Mouse (Mus musculus): ENCODE data around the gene Cmbl. TPM values are rescaled to one million over a fixed set of nuclear protein-coding genes. Genes with fewer than 3 reads are reported as not detected.

The Cmbl gene
- polyA plus RNA-seq, 1 experiment from 2014 or later, result 2.7 TPM

- Histone ChIP-seq H3K9me3 (replicated peaks) (no peaks in the 10 kb centered on the region), H3K9ac (no peak overlapping the region), H3K27ac (no peak overlapping the region), H3K27me3 (no peaks in the 10 kb centered on the region), H3K4me2 (replicated peaks) (no peak overlapping the region), H3K36me3 (peaks cover 64% of the 10 kb centered on the region), H3K4me1 (no peaks in the 10 kb centered on the region), H3K4me3 (no peak overlapping the region)
- WGBS, result 93% methylated on average over 5 of the region's 5 CpGs
- no peak for ATAC-seq (ENCODE audit: low FRiP score)
Measured at GRCm38 (mm10) chr15:31590176-31590575, 25.0 kb downstream of the Cmbl start.

DNA sequence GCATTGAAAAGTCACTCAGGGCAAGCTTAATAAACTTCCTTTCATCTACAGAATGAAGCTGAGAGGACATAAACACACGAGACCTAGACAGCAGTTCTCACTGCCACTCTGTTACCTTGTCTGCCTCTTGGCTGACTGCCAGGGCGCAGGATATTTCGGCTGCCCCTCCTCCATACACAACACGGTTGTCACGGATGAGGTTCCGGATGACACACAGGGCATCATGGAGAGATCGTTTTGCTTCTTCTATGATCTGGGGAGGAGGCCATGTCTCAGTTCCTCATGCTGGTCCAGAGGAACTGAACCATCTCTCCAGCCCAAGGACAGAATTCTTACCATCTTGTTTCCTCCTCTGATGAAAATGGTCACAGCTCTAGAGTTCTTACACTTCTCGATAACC, 27.3 kb downstream of the Cmbl start:
- no peak overlapping the region for H3K4me3 ChIP-seq
- H3K27me3 ChIP-seq, result no peaks in the 10 kb centered on the region
- H3K9ac ChIP-seq, result no peak overlapping the region
- H3K27ac ChIP-seq, result no peak overlapping the region
- no peaks in the 10 kb centered on the region for H3K9me3 ChIP-seq (replicated peaks)
- 92% methylated on average over 8 of the region's 8 CpGs for WGBS
- no peak for ATAC-seq (ENCODE audit: low FRiP score)
- no peak overlapping the region for H3K4me2 ChIP-seq (replicated peaks)
- H3K36me3 ChIP-seq, result peaks cover 83% of the 10 kb centered on the region
- no peaks in the 10 kb centered on the region for H3K4me1 ChIP-seq

DNA sequence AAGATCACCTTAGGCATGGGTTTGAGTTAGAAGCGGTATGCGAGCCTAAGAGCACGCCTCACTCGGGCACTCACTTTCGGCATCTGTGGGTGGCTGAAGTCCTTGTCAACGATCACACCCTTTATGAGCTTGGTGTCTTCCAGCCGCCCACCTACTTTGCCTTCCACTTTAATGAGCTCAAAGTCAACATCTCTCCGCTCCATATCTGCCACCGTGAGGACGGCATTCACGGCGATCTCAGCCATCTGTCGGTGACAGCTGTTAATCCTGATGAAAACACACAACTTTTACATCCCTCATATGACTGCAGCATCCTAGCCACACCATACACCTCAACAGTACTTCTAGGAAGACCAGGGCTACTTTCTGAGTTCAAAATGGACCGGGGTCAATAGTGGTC, 29.1 kb downstream of the Cmbl start:
- Histone ChIP-seq H3K9ac (no peak overlapping the region), H3K36me3 (peaks cover 82% of the 10 kb centered on the region), H3K4me1 (peaks cover 4% of the 10 kb centered on the region), H3K4me2 (replicated peaks) (no peak overlapping the region), H3K27ac (no peak overlapping the region), H3K4me3 (no peak overlapping the region), H3K9me3 (replicated peaks) (no peaks in the 10 kb centered on the region), H3K27me3 (no peaks in the 10 kb centered on the region)
- WGBS, result 89% methylated on average over 14 of the region's 14 CpGs
- no peak for ATAC-seq (ENCODE audit: low FRiP score)

- 95% methylated on average over 7 of the region's 7 CpGs for WGBS
- Histone ChIP-seq H3K4me2 (replicated peaks) (no peak overlapping the region), H3K27me3 (no peaks in the 10 kb centered on the region)
Measured at GRCm38 (mm10) chr15:31595651-31596050, 30.5 kb downstream of the Cmbl start.

DNA sequence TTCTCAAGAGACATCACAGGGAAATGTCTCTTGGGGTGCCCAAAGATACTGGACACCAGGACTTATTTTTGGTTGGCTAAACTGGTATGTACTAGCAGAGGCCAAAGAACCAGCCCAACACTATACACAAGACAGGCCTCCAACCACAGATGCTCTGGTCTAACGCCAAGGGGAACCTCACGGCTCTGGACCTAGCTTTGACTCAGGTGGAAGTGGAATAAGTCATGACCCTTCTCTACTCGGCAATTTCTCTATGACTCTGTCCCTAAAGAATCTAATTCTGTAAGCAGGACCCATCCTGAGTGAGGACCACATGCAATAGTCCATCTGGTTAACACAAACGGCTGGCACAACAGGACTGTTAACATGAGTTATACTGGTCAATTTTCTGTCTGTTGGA, 34.6 kb downstream of the Cmbl start:
- Histone ChIP-seq H3K9ac (no peak overlapping the region), H3K27ac (no peak overlapping the region), H3K36me3 (peaks cover 27% of the 10 kb centered on the region), H3K4me3 (peak overlapping the region; percentile 89; the same call in 1 of the 2 replicates), H3K4me2 (replicated peaks) (peak overlapping the region; percentile 93), H3K27me3 (no peaks in the 10 kb centered on the region), H3K9me3 (replicated peaks) (no peaks in the 10 kb centered on the region), H3K4me1 (peaks cover 26% of the 10 kb centered on the region)
- 76% methylated on average over 4 of the region's 4 CpGs for WGBS
- ATAC-seq (ENCODE audit: low FRiP score), result no peak

More at GRCm38 (mm10) chr15:31595651-31596050, 30.5 kb downstream of the Cmbl start:
- no peaks in the 10 kb centered on the region for H3K9me3 ChIP-seq (replicated peaks)
- H3K9ac ChIP-seq, result no peak overlapping the region
- peaks cover 18% of the 10 kb centered on the region for H3K4me1 ChIP-seq
- H3K27ac ChIP-seq, result no peak overlapping the region
- H3K36me3 ChIP-seq, result peaks cover 69% of the 10 kb centered on the region
- no peak for ATAC-seq (ENCODE audit: low FRiP score)
- H3K4me3 ChIP-seq, result no peak overlapping the region

GRCm38 (mm10) chr15:31601279-31601645, 36.1 kb downstream of the Cmbl start:
- Histone ChIP-seq H3K36me3 (peaks cover 12% of the 10 kb centered on the region; the same call in 1 of the 2 replicates), H3K4me2 (replicated peaks) (peak overlapping the region; percentile 93), H3K9ac (peak overlapping the region; percentile 93), H3K27me3 (no peaks in the 10 kb centered on the region), H3K27ac (peak overlapping the region; percentile 88), H3K4me1 (peaks cover 26% of the 10 kb centered on the region), H3K9me3 (replicated peaks) (no peaks in the 10 kb centered on the region), H3K4me3 (peak overlapping the region; percentile 89)
- whole genome bisulfite sequencing, result under 1% methylated on average over 33 of the region's 33 CpGs
- ATAC-seq (ENCODE audit: low FRiP score), result peak; percentile 77

- Histone ChIP-seq H3K36me3 (peaks cover 10% of the 10 kb centered on the region; the same call in 1 of the 2 replicates), H3K9ac (peak within 1 kb of the TSS; percentile 93), H3K4me1 (peaks cover 26% of the 10 kb centered on the region), H3K27ac (peak within 1 kb of the TSS; percentile 88), H3K4me3 (peak within 1 kb of the TSS; percentile 89), H3K4me2 (replicated peaks) (peak within 1 kb of the TSS; percentile 93), H3K9me3 (replicated peaks) (no peaks in the 10 kb centered on the region), H3K27me3 (no peaks in the 10 kb centered on the region)
- peak; percentile 93 for ATAC-seq (ENCODE audit: low FRiP score)
- WGBS, result under 1% methylated on average over 63 of the region's 63 CpGs
Measured at GRCm38 (mm10) chr15:31601646-31602374, 36.6 kb downstream of the Cmbl start, which contains the start of the genes Cct5 and Fam173b. Cct5 (minus strand) TSS chr15:31601804. Fam173b (plus strand) TSS chr15:31601852.

GRCm38 (mm10) chr15:31602426-31602825, 37.2 kb downstream of the Cmbl start:
- WGBS, result 11% methylated on average over 15 of the region's 15 CpGs
- no peaks in the 10 kb centered on the region for H3K9me3 ChIP-seq (replicated peaks)
- peak overlapping the region; percentile 93 for H3K9ac ChIP-seq
- ATAC-seq (ENCODE audit: low FRiP score), result peak; percentile 75
- H3K27ac ChIP-seq, result peak overlapping the region; percentile 88
- peaks cover 26% of the 10 kb centered on the region for H3K4me1 ChIP-seq
- peaks cover 6% of the 10 kb centered on the region; the same call in 1 of the 2 replicates for H3K36me3 ChIP-seq
- H3K4me2 ChIP-seq (replicated peaks), result peak overlapping the region; percentile 63
- H3K4me3 ChIP-seq, result peak overlapping the region; percentile 89
- H3K27me3 ChIP-seq, result no peaks in the 10 kb centered on the region

DNA sequence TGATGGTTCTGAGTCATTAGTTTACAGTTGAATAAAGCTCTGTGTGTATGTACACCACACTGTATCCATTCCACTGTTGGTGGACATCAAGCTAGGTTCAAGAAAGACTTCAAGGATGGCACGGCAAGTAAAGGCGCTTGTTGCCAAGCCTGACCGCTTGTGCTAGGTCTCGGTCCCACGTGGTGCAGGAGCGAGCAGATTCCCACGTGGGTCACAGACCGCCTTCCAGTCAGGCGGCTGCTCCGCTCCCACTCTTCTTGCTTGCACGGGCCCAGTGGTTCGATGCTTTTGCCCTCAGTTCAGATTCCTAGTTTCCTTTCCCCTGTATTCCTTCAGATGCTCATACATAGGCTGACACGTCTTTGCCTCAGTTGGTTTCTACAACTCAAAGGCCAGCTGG, 37.9 kb downstream of the Cmbl start:
- H3K27me3 ChIP-seq, result no peaks in the 10 kb centered on the region
- H3K9ac ChIP-seq, result peak overlapping the region; percentile 93
- no peaks in the 10 kb centered on the region for H3K36me3 ChIP-seq
- H3K4me1 ChIP-seq, result peaks cover 26% of the 10 kb centered on the region
- WGBS, result 88% methylated on average over 13 of the region's 13 CpGs
- no peaks in the 10 kb centered on the region for H3K9me3 ChIP-seq (replicated peaks)
- no peak for ATAC-seq (ENCODE audit: low FRiP score)
- H3K27ac ChIP-seq, result 0 out of 2 replicates have a peak overlapping the region, but pooled peaks have one; percentile 88
- peak overlapping the region; percentile 63 for H3K4me2 ChIP-seq (replicated peaks)
- peak overlapping the region; percentile 89 for H3K4me3 ChIP-seq

DNA sequence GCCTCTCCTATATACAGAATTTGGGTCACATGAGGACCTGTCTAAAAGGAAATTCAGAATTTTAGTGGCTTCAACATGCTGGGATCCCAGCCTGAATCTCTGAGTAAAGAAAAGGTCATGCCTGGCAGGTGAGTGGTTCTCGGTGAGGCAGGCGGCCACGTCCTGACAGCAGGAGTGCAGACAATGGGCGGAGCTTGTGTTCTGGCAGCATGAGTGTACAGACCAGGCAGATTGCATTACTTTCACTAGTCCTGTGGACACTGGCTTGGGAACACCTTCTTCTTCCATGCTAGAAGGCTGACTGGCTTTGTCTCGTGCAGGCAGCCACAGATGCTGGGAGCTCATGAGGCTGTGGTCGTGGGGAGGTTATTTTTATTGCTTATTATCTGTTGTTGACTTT, 41.6 kb downstream of the Cmbl start:
- Histone ChIP-seq H3K9me3 (replicated peaks) (no peaks in the 10 kb centered on the region), H3K27ac (no peak overlapping the region), H3K4me2 (replicated peaks) (no peak overlapping the region), H3K4me3 (no peak overlapping the region), H3K4me1 (peaks cover 7% of the 10 kb centered on the region), H3K9ac (no peak overlapping the region), H3K27me3 (no peaks in the 10 kb centered on the region), H3K36me3 (no peaks in the 10 kb centered on the region)
- ATAC-seq (ENCODE audit: low FRiP score), result no peak
- WGBS, result 78% methylated on average over 6 of the region's 6 CpGs

GRCm38 (mm10) chr15:31611027-31611426, 45.8 kb downstream of the Cmbl start:
- no peak overlapping the region for H3K9ac ChIP-seq
- no peaks in the 10 kb centered on the region for H3K27me3 ChIP-seq
- ATAC-seq (ENCODE audit: low FRiP score), result no peak
- H3K4me3 ChIP-seq, result no peak overlapping the region
- H3K4me2 ChIP-seq (replicated peaks), result no peak overlapping the region
- no peaks in the 10 kb centered on the region for H3K4me1 ChIP-seq
- no peaks in the 10 kb centered on the region for H3K36me3 ChIP-seq
- no peaks in the 10 kb centered on the region for H3K9me3 ChIP-seq (replicated peaks)
- H3K27ac ChIP-seq, result no peak overlapping the region
- 77% methylated on average over 3 of the region's 3 CpGs for whole genome bisulfite sequencing

DNA sequence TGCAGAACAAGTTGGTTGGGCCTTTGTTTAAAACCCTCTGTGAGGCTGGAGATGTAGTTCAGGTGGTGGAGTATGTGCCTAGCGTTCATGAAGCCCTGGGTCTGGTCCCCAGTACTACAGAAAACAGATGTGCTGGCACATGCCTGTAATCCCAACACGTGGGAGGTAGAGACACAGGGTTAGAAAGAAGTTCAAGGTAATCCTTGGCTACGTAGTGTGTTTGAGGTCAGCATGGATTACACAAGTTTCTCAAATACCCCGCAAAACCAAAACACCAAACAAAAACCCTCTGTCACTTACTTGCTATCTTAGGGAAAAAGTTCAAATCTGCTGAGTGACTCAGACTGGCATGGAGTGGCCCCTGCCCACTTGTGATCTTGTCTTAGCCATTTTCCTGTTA, 46.8 kb downstream of the Cmbl start:
- WGBS, result 89% methylated on average over 4 of the region's 4 CpGs
- H3K27me3 ChIP-seq, result no peaks in the 10 kb centered on the region
- H3K36me3 ChIP-seq, result peaks cover 5% of the 10 kb centered on the region
- no peak overlapping the region for H3K4me2 ChIP-seq (replicated peaks)
- no peaks in the 10 kb centered on the region for H3K9me3 ChIP-seq (replicated peaks)
- ATAC-seq (ENCODE audit: low FRiP score), result no peak
- H3K27ac ChIP-seq, result no peak overlapping the region
- no peaks in the 10 kb centered on the region for H3K4me1 ChIP-seq
- no peak overlapping the region for H3K9ac ChIP-seq
- H3K4me3 ChIP-seq, result no peak overlapping the region
